Mouse (Mus musculus): Measurements from ENCODE around the gene Cyb5rl.
A peak's percentile ranks its signal among the peaks of the same experiment; 100 is the strongest.

DNA sequence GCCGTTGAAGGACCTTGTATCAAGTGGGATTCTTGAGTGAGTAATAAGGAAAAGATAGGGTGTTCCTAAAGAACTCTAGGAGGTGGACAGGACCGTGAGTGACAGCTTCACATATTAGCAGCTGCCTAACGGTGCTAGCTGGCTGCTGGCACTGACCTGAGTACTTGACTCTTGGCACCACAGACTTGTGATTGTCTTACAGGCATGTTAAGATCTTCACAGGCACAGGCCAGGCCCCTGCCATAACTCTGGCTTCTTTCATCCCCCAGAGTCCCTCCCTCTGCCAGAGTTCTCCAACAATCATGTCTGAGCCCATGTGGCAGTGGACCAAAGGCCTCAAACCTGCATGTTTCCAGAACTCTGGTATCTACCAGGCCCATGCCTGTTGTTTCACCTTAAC, 48.3 kb upstream of the Cyb5rl start:
- no peak for TF ChIP-seq CTCF (IDR thresholded peaks at IDR 0.05)
- TF ChIP-seq POLR2A (IDR thresholded peaks at IDR 0.05; ENCODE audit: insufficient read depth, low read depth, low read length): no peak
- 0 out of 2 replicates have a peak, but pooled peaks have one; percentile 27 for TF ChIP-seq EP300 (IDR thresholded peaks at IDR 0.05; ENCODE audit: insufficient read depth, low read depth, low read length)
